Mouse (Mus musculus): Measurements from ENCODE around the gene Akap8.

- TF ChIP-seq MAX (IDR thresholded peaks at IDR 0.05; ENCODE audit: low read depth), result no peak
- no peak for TF ChIP-seq POLR2A (IDR thresholded peaks at IDR 0.05; ENCODE audit: insufficient read length, low read depth)
- TF ChIP-seq MYOD1 (IDR thresholded peaks at IDR 0.05; ENCODE audit: control insufficient read depth in 1 of 3, insufficient read length in 2 of 3, low read depth in 2 of 3), result no peak
- no peak for TF ChIP-seq MYOG (IDR thresholded peaks at IDR 0.05; ENCODE audit: control insufficient read depth in 1 of 3, insufficient read depth in 1 of 3, insufficient read length in 2 of 3, low read depth in 2 of 3)
- TF ChIP-seq CEBPB (IDR thresholded peaks at IDR 0.05; ENCODE audit: insufficient read depth, poor library complexity, severe bottlenecking), result no peak
- no peak for TF ChIP-seq USF1 (IDR thresholded peaks at IDR 0.05; ENCODE audit: low read depth)
- TF ChIP-seq POLR2AphosphoS2 (IDR thresholded peaks at IDR 0.05; ENCODE audit: insufficient read length, low read depth), result no peak
- TF ChIP-seq E2F4 (IDR thresholded peaks at IDR 0.05; ENCODE audit: insufficient read depth), result no peak
- TF ChIP-seq REST (IDR thresholded peaks at IDR 0.05; ENCODE audit: insufficient read depth, insufficient read length), result no peak
- no peak for TF ChIP-seq TCF12 (IDR thresholded peaks at IDR 0.05; ENCODE audit: insufficient read depth, poor library complexity, severe bottlenecking)
- no peak for TF ChIP-seq SRF (IDR thresholded peaks at IDR 0.05; ENCODE audit: control insufficient read depth, insufficient read length, low read depth)
Observed at GRCm38 (mm10) chr17:32368991-32369578, 48.0 kb upstream of the Akap8 start.

Measured in myocyte (in vitro differentiated cells).